Mouse (Mus musculus) Patski (cell line): Measurements from ENCODE around the gene 2310003L06Rik. TPM values are rescaled to one million over a fixed set of nuclear protein-coding genes. Genes with fewer than 3 reads are reported as not detected.

Experiments used
- ATAC-seq: fragments of 100-300 bp; one replicate; pipeline ENCODE4 v1.8.0; 2021
- CTCF ChIA-PET: fragments of 350-600 bp; sonication (Branson Sonifier 250); formaldehyde crosslinking; loops from one replicate; lab custom pipeline; 2022; ENCODE audit warnings: inconsistent platforms; lab: Charles Lee
- POLR2A ChIA-PET: fragments of 350-600 bp; sonication (Branson Sonifier 250); formaldehyde crosslinking; loops from one replicate; lab custom pipeline; 2022; ENCODE audit warnings: antibody characterized with exemption, inconsistent platforms; lab: Charles Lee
- DNase-seq: peaks from one replicate; pipeline ENCODE4 v3.0.0-alpha.2; 2011; ENCODE audit warnings: low read depth, low spot score
- H3K27me3 ChIP-seq: fragments of 371-371 bp; one replicate; pipeline ENCODE4 v1.5.1; 2021
- CTCF ChIP-seq: fragments of 100-300 bp; IDR thresholded peaks from one replicate; pipeline ENCODE4 v1.5.1; 2021
- in situ Hi-C: fragments of 300-500 bp; cut with MboI; formaldehyde crosslinking; loops from 3 replicates; pipeline ENCODE4 v1.11.1; 2018; ENCODE audit warnings: low pct_unique_long_range_greater_than_20kb, mixed read lengths
- polyA plus RNA-seq: library from polyadenylated mRNA; unstranded; gene quantifications from one replicate; pipeline ENCODE4 v1.2.3, GENCODE M21; 2021

2310003L06Rik gene
- polyA plus RNA-seq = not detected

DNA sequence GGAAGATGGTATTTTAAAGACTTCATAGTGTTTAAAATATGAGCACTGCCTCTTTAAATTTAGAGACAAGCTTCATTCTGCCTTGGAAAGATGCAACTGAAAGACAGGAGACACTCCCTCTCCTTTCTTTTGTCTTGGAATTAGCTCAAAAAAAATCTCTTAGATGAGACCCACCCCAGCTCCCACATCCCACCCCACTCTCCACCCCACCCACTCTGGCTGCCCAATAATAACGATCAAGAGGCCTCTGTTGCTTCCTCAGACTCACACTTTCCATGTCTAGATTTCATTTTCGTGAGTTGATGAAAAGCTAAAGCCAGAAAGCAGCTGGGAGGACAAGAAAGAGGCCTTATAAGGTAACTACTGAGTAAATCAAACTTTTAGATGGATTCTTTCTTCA is at the start of gene 2310003L06Rik, which contains the start of gene Gm28434:
TSS of gene 2310003L06Rik (plus strand) at position 259 of the 400 bp plus-strand sequence.
TSS of gene Gm28434 (plus strand) at position 317 of the 400 bp plus-strand sequence.
- TF ChIP-seq CTCF = no peak
- ChIA-PET CTCF (no interaction called here), POLR2A (no interaction called here)
- peaks cover 5% of the 10 kb centered on the region for H3K27me3 ChIP-seq
- in situ Hi-C loops = no loop called here
- no peak for DNase-seq
- no peak for ATAC-seq

DNA sequence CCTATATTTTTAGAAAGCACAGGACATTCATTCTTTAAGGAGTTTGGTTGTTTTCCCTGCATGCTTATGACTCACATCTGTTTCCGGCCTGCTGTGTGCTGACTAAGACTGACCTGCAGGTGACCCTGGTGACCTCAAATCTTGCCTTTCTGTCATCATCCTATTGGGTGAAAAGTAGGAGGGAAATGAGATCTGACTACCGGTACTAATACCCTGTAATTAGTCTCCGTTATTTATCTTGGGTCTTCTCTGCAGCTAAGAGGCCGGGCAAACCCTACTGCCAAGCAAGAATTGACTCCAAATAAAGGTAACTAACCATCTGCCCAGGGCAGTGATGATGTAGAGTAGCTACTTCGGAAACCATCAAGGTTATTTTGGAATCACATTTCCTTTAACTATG is 43.9 kb upstream of the 2310003L06Rik start, which contains the start of gene Csn3:
TSS of gene Csn3 (plus strand) at position 208 of the 400 bp plus-strand sequence.
- POLR2A ChIA-PET = no interaction called here
- no peak for TF ChIP-seq CTCF
- DNase-seq (no peak), ATAC-seq (no peak)
- in situ Hi-C loops = no loop called here
- H3K27me3 ChIP-seq = peaks cover 12% of the 10 kb centered on the region
- CTCF ChIA-PET = no interaction called here

DNA sequence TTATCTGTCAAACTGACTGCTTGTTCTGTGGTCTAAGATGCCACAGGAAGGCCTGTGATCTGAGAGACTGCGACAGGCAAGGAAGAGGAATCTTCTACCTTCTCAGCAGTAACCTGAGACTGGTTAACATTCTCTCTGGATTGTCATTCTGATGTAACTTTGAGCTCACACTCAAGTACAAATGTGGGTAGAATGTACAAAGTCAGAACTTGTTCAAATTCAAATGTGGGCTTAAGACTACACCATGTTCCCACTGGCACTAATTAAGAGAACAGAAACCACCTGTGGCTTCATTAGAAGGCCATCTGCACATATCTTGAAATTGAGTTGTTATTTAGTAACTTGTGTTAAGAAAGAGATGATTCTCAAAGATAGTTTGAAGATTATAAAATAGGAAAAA is 37.7 kb upstream of the 2310003L06Rik start:
- ChIA-PET CTCF (no interaction called here), POLR2A (no interaction called here)
- TF ChIP-seq CTCF = no peak
- in situ Hi-C loops = no loop called here
- no peak for DNase-seq
- no peak for ATAC-seq
- peaks cover 5% of the 10 kb centered on the region for H3K27me3 ChIP-seq

DNA sequence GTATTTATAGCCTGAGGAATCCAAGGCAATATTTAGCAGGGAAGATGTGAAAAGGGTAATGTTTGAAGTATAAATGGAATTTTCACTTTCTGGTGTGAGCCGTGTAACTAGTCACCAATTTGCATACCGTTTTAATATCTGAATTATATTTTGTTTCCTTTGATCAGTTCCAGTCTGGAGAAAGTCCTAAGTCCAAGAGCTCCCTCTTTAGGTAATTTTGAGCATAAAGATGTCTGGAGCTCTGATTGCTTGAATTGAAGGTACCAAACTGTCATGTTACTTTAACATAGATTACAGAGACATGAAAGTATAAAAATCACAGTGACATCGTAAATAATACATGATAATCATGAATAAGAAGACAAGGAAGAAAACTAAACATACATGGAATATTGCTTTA is 28.5 kb upstream of the 2310003L06Rik start:
- ChIA-PET POLR2A (no interaction called here), CTCF (no interaction called here)
- ATAC-seq (no peak), DNase-seq (no peak)
- no peak for TF ChIP-seq CTCF
- H3K27me3 ChIP-seq = no peaks in the 10 kb centered on the region
- in situ Hi-C loops = no loop called here

DNA sequence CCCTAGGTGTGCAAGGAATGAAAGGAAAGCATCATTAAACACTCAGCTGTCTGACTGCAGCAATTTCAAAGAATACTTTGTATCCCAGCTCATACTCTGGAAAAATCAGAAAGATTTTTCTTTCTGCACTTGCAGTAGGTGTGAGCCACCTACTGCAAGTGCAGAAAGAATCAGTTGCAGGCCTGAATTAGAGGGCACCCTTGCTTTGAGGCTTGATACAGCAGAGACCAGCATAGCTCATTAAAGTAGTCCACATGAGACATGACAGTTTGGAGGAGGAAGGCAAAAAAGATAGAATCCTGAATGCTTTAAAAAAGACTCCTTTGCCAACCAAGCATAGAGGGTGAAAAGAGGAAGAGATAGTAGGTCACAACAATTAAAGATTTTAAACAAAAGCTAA is 26.7 kb upstream of the 2310003L06Rik start:
- ATAC-seq = no peak
- CTCF ChIA-PET = no interaction called here
- H3K27me3 ChIP-seq = no peaks in the 10 kb centered on the region
- DNase-seq = no peak
- in situ Hi-C loops = no loop called here
- POLR2A ChIA-PET = no interaction called here
- TF ChIP-seq CTCF = no peak

DNA sequence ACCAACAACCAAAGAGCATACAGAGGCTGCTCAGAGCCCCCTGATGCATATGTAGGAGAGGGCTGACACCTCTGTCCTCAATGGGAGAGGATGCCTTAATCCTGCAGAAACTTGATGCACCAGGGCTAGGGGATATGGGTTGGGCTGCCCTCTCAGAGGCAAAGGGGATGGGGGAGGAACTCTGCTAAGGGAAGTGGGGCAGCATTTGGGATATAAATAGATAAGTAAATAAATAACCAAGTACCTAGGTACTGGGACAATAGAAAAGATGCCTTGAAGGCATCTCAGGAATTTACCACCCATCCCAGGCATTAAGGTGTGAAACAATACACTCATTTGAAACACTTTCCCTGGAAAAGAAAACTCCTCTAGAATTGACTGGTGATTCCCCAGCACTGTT is 17.4 kb upstream of the 2310003L06Rik start:
- in situ Hi-C loops = no loop called here
- ATAC-seq (no peak), DNase-seq (no peak)
- no peaks in the 10 kb centered on the region for H3K27me3 ChIP-seq
- no peak for TF ChIP-seq CTCF
- CTCF ChIA-PET = no interaction called here
- POLR2A ChIA-PET = no interaction called here

DNA sequence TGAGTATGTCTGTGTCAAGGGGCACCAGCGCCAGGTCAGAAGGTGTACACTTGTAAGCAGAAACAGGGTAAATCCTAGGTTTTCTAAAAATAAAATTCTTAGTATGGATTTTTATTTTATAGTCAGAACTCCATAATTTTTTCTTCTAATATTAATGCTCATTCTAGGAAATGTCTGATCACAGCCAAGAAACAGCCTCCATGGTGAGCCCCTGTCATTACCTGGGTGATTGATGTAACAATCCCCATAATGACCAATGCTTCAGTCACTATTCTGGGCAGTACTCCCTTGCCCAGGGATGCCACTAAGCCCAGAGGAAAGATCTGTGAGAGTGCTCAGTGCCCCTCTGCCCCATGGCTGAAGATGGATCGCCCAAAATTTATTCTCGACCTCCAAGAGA is 9.9 kb downstream of the 2310003L06Rik start, which contains the start of gene Cabs1:
TSS of gene Cabs1 (plus strand) at position 301 of the 400 bp plus-strand sequence.
- ATAC-seq = no peak
- ChIA-PET CTCF (no interaction called here), POLR2A (no interaction called here)
- no peak for TF ChIP-seq CTCF
- no peak for DNase-seq
- peaks cover 3% of the 10 kb centered on the region for H3K27me3 ChIP-seq
- in situ Hi-C loops = no loop called here

DNA sequence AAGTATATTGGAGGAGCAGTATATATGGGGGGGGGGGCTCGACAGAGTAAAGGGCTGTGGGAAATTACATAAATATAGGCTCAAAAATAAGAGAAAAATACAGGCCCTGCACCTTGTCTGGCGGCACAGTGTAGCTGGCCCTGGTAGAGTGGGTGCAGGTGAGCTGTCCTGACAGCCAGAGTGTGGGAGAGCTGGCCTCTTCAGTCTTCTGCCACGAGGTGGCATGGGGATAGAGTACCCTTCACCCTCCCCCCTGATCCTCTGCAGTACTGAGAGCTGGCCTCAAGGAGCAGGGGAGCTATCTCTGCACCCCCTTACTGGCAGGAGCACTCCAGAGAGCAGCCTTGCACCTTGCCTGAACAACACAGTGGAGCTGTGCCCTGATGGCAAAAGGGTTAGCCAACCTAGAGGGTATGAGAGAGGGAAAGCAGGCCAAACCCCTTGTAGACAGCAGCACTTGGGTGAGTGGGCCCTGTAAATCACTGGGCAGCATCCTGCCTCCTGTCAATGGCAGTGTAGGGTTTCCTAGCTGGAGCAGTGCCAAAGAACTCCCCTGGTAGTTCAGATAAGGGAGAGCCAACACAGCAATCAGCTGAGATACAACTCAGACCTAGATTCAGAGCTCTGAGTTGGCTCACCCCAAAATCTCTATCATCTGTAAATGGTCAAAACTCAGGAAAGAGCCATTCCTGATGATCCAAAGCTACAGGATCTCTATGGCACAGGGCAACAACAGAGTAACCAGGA is 13.4 kb downstream of the 2310003L06Rik start:
- no peak for DNase-seq
- in situ Hi-C loops = no loop called here
- POLR2A ChIA-PET = no interaction called here

DNA sequence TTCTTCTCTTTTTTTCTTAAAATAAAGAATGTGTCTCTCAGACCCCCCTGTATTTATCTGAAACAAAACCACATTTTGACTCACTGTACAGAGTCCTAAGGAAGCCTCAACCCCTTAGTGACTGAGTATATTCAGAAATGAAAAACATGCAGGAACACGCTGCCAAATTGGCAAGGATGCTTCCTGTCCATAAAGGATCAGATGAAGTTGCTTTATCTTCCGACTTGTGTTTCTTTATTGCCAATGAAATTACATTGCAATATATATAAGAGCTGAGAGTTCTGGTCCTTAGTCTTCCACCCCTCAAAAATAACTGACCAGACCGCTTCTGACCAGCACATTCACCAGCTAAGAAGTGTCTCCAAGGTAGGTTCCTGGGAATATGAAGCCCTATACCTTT is 33.0 kb downstream of the 2310003L06Rik start, which contains the start of gene Smr3a:
TSS of gene Smr3a (plus strand) at position 301 of the 400 bp plus-strand sequence.
- ChIA-PET POLR2A (no interaction called here), CTCF (no interaction called here)
- DNase-seq (no peak), ATAC-seq (no peak)
- no peak for TF ChIP-seq CTCF
- peaks cover 4% of the 10 kb centered on the region for H3K27me3 ChIP-seq
- in situ Hi-C loops = no loop called here

More for the DNA sequence above, 13.4 kb downstream of the 2310003L06Rik start:
- no peak for ATAC-seq
- no peak for TF ChIP-seq CTCF
- CTCF ChIA-PET = interaction anchor here (1.0 kb wide), 1 partner anchor 10 kb away, joined by 3 read pairs; no protein-coding TSS in a partner anchor
- H3K27me3 ChIP-seq = no peaks in the 10 kb centered on the region

DNA sequence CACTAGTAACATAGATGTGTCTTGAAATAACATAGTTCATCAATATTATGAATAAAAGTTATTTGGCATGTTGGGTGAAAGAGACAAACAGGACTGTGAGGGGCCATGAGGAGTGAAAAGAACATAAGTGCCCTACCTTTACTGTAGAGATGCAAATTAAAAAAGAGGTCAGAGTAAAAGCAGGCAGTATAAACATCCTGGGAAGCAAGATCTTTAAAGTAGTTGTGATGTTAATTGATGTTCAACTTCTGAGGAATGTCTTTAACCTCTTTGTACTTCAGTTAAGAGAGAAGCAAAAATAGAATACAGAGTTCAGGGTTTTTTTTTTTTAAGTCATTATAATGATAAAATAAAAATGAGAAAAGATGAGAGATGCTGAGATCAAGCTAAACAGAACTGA is 36.0 kb downstream of the 2310003L06Rik start:
- TF ChIP-seq CTCF = no peak
- ChIA-PET POLR2A (no interaction called here), CTCF (no interaction called here)
- no peak for DNase-seq
- ATAC-seq = no peak
- peaks cover 4% of the 10 kb centered on the region for H3K27me3 ChIP-seq
- in situ Hi-C loops = no loop called here

Other genes with a start within 250 kb of the 2310003L06Rik start
- gene Csn1s2a, start 194.9 kb upstream of the 2310003L06Rik start, polyA plus RNA-seq = not detected
- gene Csn1s2b, start 161.4 kb upstream of the 2310003L06Rik start, polyA plus RNA-seq = not detected
- gene Prr27, start 143.8 kb upstream of the 2310003L06Rik start, polyA plus RNA-seq = not detected
- not detected for gene Odam, start 84.4 kb upstream of the 2310003L06Rik start, polyA plus RNA-seq
- gene Csn3, start 43.9 kb upstream of the 2310003L06Rik start, polyA plus RNA-seq = not detected
- not detected for gene Gm28434, start 58 bp downstream of the 2310003L06Rik start, polyA plus RNA-seq
- gene Cabs1, start 10.0 kb downstream of the 2310003L06Rik start, polyA plus RNA-seq = not detected
- gene Smr3a, start 33.1 kb downstream of the 2310003L06Rik start, polyA plus RNA-seq = not detected
- gene Smr2, start 117.1 kb downstream of the 2310003L06Rik start, polyA plus RNA-seq = not detected
- not detected for gene Gm11116, start 142.1 kb downstream of the 2310003L06Rik start, polyA plus RNA-seq
- gene Gm11115, start 184.6 kb downstream of the 2310003L06Rik start, polyA plus RNA-seq = not detected